Mouse (Mus musculus) midbrain, embryonic 10.5 days (tissue): ENCODE measurements at regions not wholly inside any gene's neighbourhood (a gene's known extent, or its start where the extent isn't known, plus 50 kb on each side); places are given as distances from the start of the nearest gene placed in this dataset.

ENCODE experiments used
- DNase-seq: peaks from one replicate; pipeline ENCODE4 v3.0.0-alpha.2; 2017; ENCODE audit warnings: low spot score
- H3K27ac ChIP-seq: fragments of 300-500 bp; sonication (generic); replicated peaks from 2 replicates; pipeline ENCODE4 v1.5.1; 2016; ENCODE audit warnings: mild to moderate bottlenecking
- H3K27me3 ChIP-seq: fragments of 300-500 bp; sonication (generic); 2 replicates; pipeline ENCODE4 v1.6.1; 2016; ENCODE audit warnings: low read depth, mild to moderate bottlenecking; ENCODE audit not compliant: poor library complexity, severe bottlenecking
- H3K36me3 ChIP-seq: fragments of 300-500 bp; sonication (generic); 2 replicates; pipeline ENCODE4 v1.6.1; 2016; ENCODE audit warnings: mild to moderate bottlenecking, moderate library complexity
- H3K4me1 ChIP-seq: fragments of 300-500 bp; sonication (generic); 2 replicates; pipeline ENCODE4 v1.6.1; 2016
- H3K4me3 ChIP-seq: fragments of 300-500 bp; sonication (generic); 2 replicates; pipeline ENCODE4 v1.5.1; 2016; ENCODE audit warnings: mild to moderate bottlenecking, moderate library complexity
- H3K9me3 ChIP-seq: fragments of 300-500 bp; sonication (generic); replicated peaks from 2 replicates; pipeline ENCODE4 v1.6.1; 2016; ENCODE audit warnings: mild to moderate bottlenecking
- WGBS: fragments of 180-500 bp; shearing (Covaris S2); methylation state at CpG from one replicate; pipeline ENCODE4 v1.1.7; 2016; 5-methylcytosine and 5-hydroxymethylcytosine counted together

DNA sequence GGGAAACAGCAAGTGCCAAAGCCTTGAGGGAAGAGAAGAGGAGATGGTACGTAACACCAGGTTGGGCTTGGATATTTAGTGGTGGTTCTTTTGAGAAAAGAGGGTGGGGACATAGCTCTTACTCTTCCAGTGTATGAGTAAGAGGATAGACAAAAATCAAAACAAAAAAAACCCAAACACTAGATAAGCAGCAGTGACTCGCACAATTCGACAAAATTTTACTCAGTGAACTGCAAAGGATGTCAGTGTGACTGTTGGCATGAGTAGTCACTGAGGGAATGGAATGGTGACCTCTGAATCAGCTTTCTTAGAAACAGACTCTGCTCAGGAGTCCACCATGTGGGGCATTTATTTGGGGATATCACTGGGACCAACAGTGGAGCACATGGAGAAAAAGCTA is 912.9 kb upstream of the Lrrc6 start:
- Histone ChIP-seq H3K36me3 (no peaks in the 10 kb centered on the region), H3K27ac (no peak overlapping the region), H3K4me3 (no peak overlapping the region), H3K9me3 (no peaks in the 10 kb centered on the region), H3K4me1 (no peaks in the 10 kb centered on the region), H3K27me3 (no peaks in the 10 kb centered on the region)
- 92% methylated on average over 3 of the region's 3 CpGs for WGBS
- no peak for DNase-seq

DNA sequence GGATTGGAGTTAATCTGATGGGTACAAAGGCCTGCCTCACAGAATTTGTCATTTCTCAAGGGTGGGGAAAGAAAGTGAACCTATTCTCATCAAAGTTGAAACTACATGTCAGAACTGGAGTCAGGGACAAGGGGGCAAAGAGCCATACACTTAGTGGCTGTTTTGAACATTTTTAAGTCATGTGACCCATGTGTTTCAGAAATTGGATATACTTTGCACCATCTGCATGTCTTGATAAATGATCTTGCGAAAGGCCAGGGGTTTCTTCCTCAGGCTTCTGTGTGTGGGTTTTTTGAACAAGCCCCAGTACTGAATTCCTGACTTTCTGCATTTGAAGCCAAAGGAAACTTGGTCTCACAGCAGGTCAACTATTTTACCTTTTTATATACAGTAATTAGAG is 911.7 kb upstream of the Lrrc6 start:
- Histone ChIP-seq H3K27ac (no peak overlapping the region), H3K9me3 (no peaks in the 10 kb centered on the region), H3K4me1 (no peaks in the 10 kb centered on the region), H3K4me3 (no peak overlapping the region), H3K36me3 (no peaks in the 10 kb centered on the region), H3K27me3 (no peaks in the 10 kb centered on the region)
- 80% methylated on average over 1 of the region's 1 CpGs for WGBS
- no peak for DNase-seq

DNA sequence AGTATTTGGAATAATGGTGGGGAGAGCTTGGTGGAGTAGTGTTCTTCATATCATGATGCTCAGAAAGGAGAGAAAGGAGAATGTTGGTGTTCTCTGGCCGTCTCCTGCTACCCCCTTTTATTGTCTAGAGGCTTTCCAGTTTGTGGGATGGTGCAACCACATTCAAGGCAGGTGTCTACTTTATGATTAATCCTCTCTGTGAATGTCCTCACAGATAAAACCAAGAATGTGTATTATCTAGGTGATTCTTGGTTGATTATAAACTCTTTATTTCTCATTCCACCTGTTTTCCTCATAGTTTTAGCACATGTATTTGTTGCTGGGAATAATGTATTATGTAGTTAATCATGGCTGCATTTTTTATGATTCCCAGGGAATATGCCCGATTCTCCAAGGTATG is 910.9 kb upstream of the Lrrc6 start:
- 83% methylated on average over 2 of the region's 2 CpGs for WGBS
- Histone ChIP-seq H3K36me3 (no peaks in the 10 kb centered on the region), H3K27me3 (no peaks in the 10 kb centered on the region), H3K4me3 (no peak overlapping the region), H3K9me3 (no peaks in the 10 kb centered on the region), H3K27ac (no peak overlapping the region), H3K4me1 (no peaks in the 10 kb centered on the region)
- DNase-seq, result no peak

DNA sequence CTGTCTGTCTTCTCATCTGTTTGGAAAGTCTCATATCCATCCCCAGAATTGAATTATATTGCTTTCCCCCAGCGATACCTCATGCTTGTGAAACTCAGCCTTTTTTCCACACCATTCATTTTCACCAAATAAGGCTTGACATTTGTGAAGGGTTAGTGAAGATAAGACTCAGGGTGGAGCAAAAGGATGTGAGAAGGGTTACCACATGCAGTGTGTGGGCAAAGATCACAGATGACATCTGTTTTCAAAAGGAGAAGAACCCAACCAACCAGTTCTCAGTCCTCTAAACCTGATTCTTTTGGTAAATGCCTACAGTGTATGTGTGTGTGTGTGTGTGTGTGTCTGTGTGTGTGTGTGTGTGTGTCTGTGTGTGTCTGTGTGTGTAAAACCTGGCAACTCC is 909.3 kb upstream of the Lrrc6 start:
- Histone ChIP-seq H3K9me3 (no peaks in the 10 kb centered on the region), H3K4me3 (no peak overlapping the region), H3K27me3 (no peaks in the 10 kb centered on the region), H3K27ac (no peak overlapping the region), H3K4me1 (no peaks in the 10 kb centered on the region), H3K36me3 (no peaks in the 10 kb centered on the region)
- whole genome bisulfite sequencing, result 88% methylated on average over 1 of the region's 1 CpGs
- DNase-seq, result no peak

DNA sequence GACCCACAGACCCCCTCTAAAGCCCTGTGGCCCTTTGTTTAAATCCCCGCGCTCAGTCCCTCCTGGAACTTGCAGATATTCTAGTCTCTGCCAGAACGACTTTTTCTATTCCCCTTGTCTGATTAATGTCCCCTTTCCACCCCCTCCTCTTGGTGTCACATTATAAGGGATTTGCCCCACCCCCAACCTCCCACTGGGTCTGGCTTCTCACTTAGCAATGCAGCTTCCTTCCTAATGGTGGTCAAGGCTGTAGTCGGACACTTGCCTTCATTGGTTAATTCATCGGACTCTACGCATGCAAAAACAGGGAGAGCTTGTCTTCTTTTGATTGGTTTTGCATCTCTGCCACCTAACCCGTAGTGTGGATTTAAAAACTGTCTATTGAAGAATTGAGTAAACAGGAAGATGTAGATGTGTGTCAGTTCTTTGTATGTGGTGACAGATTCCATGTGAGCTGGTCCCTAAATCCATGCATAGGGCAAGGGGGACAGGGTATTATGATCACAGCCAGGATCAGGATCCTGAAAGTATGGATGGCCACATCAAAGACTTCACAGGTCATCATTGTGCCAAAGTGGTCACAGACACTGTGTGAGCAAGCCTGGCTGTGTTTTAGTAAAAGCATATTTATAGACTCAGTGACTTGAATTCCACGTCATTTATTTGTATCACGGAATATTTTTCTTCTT is 908.3 kb upstream of the Lrrc6 start:
- WGBS, result 81% methylated on average over 9 of the region's 9 CpGs
- H3K4me3 ChIP-seq, result no peak overlapping the region
- no peak overlapping the region for H3K27ac ChIP-seq
- no peaks in the 10 kb centered on the region for H3K9me3 ChIP-seq
- H3K27me3 ChIP-seq, result no peaks in the 10 kb centered on the region
- no peak for DNase-seq
- no peaks in the 10 kb centered on the region for H3K4me1 ChIP-seq
- H3K36me3 ChIP-seq, result no peaks in the 10 kb centered on the region

DNA sequence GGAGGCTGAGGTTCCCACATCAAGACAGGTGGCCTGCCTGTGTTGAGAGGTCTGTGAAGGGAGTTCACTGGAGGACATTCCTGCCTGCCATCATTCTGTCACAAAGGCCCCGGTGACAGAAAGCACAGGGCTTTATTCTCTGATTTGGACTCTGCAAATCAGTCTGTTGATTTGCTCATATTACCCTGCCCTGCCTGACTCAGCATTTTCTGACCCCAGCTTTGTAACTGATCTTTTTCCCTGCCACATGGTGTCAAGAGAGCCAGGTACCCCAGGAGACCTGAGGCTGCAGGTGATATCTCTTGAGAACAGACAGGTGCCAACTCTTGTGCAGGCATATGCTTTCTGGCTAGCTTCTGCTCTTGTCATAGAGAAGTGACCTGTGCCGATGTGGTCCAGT is 906.5 kb upstream of the Lrrc6 start:
- Histone ChIP-seq H3K4me1 (no peaks in the 10 kb centered on the region), H3K36me3 (no peaks in the 10 kb centered on the region), H3K27me3 (no peaks in the 10 kb centered on the region), H3K9me3 (no peaks in the 10 kb centered on the region), H3K27ac (no peak overlapping the region), H3K4me3 (no peak overlapping the region)
- no peak for DNase-seq
- WGBS, result 84% methylated on average over 2 of the region's 2 CpGs

DNA sequence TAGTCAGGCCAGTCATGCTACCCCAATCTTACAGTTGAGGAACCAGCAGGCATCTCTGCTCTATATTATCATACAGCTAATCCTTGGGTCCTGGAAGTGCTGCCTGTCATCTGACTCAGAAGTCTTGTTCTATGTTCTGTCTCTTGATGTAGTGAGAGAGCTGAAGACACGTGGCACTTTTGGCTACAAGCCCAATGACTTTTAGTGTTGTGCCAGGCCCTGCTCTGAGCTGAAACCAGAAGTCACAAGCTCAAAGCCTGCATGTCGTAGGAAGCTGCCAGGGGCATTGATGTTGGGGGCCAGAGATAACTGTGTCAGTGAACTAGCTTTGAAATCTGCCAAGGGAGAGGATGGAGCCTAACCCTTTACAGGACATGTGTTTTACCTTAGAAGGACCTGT is 904.8 kb upstream of the Lrrc6 start:
- no peak for DNase-seq
- Histone ChIP-seq H3K9me3 (no peaks in the 10 kb centered on the region), H3K27ac (no peak overlapping the region), H3K4me3 (no peak overlapping the region), H3K4me1 (no peaks in the 10 kb centered on the region), H3K36me3 (no peaks in the 10 kb centered on the region), H3K27me3 (no peaks in the 10 kb centered on the region)
- WGBS, result 81% methylated on average over 2 of the region's 2 CpGs

DNA sequence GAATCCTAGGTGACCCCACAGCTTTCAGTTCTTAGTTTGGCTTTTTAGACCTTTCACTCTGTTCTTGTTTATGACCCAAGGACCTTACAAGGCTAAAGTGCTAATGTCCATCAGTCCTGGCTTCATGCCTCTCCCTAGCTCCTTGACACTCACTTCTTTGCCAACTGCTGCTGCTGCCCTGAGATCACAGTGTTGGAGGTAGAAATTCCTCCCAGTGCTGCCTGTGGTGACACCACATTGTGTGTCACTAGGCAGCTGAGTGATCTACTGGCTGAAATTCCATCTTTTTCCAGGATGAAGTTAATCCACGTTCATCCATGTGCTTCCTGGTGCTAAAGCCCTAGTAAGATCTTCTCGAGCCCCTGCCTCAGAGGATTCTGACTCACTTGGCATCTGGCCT is 904.3 kb upstream of the Lrrc6 start:
- Histone ChIP-seq H3K27me3 (no peaks in the 10 kb centered on the region), H3K4me1 (no peaks in the 10 kb centered on the region), H3K4me3 (no peak overlapping the region), H3K9me3 (no peaks in the 10 kb centered on the region), H3K36me3 (no peaks in the 10 kb centered on the region), H3K27ac (no peak overlapping the region)
- DNase-seq, result no peak
- WGBS, result 75% methylated on average over 2 of the region's 2 CpGs

DNA sequence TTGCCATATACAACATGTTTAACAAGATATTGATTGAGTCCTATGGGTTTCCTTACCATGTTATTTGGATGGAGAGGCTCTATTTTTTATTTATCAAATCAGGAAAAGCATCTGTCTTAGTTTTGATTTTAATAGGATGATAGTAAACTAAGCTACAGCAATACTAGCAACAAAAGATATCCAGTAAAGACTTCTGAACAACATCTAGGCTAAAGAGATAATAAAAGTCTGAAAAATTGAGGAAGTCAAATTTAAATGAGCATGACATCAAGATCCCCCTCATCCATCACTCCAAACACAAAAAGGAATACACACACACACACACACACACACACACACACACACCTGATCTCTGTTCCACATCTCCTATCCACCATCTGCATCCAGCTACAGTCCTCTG is 901.6 kb upstream of the Lrrc6 start:
- DNase-seq, result no peak
- no peak overlapping the region for H3K27ac ChIP-seq
- no peaks in the 10 kb centered on the region for H3K27me3 ChIP-seq
- H3K4me1 ChIP-seq, result no peaks in the 10 kb centered on the region
- no peak overlapping the region for H3K4me3 ChIP-seq
- no peaks in the 10 kb centered on the region for H3K9me3 ChIP-seq
- no peaks in the 10 kb centered on the region for H3K36me3 ChIP-seq

DNA sequence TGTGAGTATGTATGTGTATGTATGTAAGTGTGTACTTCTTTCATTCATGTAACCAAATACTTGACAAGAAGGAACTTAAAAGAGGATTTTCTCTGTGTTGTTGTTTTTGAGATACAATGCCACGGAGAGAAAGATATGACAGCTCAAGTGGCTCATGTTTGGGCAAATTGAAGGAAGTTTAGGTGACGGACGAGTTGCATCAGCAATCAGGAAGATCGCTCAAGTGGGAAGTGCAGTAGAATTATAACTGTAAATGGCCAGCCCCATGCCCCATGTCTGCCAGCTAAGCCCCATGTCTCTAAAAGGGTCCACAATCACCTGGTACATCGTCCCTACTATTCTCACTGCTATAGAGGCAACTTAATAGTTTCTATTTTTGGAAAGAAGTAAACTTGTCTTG is 896.6 kb upstream of the Lrrc6 start:
- Histone ChIP-seq H3K9me3 (no peaks in the 10 kb centered on the region), H3K4me1 (no peaks in the 10 kb centered on the region), H3K27ac (no peak overlapping the region), H3K27me3 (no peaks in the 10 kb centered on the region), H3K4me3 (no peak overlapping the region), H3K36me3 (no peaks in the 10 kb centered on the region)
- DNase-seq, result no peak
- WGBS, result 92% methylated on average over 5 of the region's 5 CpGs

DNA sequence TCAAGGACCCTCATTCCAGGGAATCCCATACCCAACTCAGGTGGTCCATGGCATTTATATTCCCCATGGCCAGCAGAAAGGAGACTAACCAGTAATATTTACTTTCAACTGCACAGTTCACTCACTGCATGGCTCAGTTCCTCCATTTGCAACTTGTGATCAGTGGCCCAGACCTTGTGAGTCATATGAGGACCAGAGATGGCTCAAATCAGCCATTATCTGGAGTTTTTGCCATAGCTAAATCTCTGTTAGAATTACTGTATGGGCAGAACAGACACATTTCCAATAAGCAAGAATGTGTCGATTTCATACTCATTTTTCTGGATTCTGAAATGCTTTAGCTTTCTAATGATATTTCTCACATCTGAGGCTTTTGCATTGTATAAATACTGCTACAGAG is 894.4 kb upstream of the Lrrc6 start:
- no peak for DNase-seq
- Histone ChIP-seq H3K27ac (no peak overlapping the region), H3K9me3 (no peaks in the 10 kb centered on the region), H3K27me3 (no peaks in the 10 kb centered on the region), H3K36me3 (no peaks in the 10 kb centered on the region), H3K4me1 (no peaks in the 10 kb centered on the region), H3K4me3 (no peak overlapping the region)
- WGBS, result 88% methylated on average over 1 of the region's 1 CpGs

DNA sequence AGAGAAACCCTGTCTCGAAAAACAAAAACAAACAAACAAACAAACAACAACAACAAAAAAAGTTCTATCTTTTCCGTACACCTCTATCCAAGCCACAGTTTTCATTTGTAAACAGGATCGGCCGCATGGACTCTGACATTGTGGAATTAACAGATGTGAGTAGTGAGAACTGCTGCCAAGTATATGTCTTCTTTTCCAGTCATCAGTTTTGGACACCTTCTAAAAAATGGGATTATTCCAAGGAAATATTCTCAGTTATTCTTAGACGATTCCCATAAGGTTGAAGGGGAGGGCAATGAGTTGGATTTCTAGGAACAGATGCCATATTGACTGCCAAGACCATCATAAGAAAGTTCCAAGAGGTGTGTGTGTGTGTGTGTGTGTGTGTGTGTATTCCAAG is 891.2 kb upstream of the Lrrc6 start:
- Histone ChIP-seq H3K9me3 (no peaks in the 10 kb centered on the region), H3K36me3 (no peaks in the 10 kb centered on the region), H3K27me3 (no peaks in the 10 kb centered on the region), H3K4me1 (no peaks in the 10 kb centered on the region), H3K4me3 (no peak overlapping the region), H3K27ac (no peak overlapping the region)
- DNase-seq, result no peak
- WGBS, result 91% methylated on average over 5 of the region's 5 CpGs

DNA sequence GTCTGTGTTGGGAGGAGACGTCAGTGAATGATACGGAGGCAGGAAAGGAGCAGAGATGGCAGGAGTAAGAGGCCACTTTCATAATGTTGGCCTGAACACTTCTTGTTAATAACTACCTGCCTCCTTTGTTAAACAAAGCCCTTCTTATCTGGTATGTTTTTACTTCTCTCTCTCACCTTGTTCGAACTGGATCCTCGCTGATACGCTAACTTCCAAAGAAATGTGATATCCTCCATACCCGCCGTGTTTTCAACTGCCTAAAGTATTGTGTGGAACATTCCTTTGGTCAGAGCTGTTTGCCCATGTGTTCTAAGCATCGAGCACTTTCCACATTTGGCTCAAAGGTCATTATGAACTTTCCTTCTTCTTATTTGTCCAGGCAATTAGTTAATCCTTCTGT is 887.8 kb upstream of the Lrrc6 start:
- H3K4me3 ChIP-seq, result no peak overlapping the region
- H3K27me3 ChIP-seq, result no peaks in the 10 kb centered on the region
- 83% methylated on average over 8 of the region's 8 CpGs for WGBS
- no peaks in the 10 kb centered on the region for H3K9me3 ChIP-seq
- no peak overlapping the region for H3K27ac ChIP-seq
- no peak for DNase-seq
- H3K4me1 ChIP-seq, result no peaks in the 10 kb centered on the region
- H3K36me3 ChIP-seq, result no peaks in the 10 kb centered on the region

DNA sequence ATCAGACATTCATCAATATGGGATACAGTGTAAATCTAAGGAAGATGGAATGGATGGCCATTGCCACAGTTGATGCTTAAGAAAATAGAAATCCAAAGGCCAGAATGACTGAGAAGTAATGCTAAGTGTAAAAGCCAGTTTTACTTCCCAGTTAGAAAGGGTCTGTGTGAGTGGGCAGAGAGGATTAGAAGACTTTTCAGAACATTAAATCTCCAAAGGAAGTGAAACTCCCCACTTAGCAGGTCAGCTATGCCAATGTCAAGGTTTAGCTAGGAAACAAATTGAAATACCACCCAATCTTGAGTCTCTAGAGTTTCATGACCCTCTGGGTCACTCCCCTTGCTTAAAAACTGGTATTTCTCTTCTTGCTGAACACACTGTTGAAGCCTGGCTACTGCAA is 886.2 kb upstream of the Lrrc6 start:
- H3K27me3 ChIP-seq, result no peaks in the 10 kb centered on the region
- no peak overlapping the region for H3K27ac ChIP-seq
- no peak for DNase-seq
- no peaks in the 10 kb centered on the region for H3K36me3 ChIP-seq
- no peaks in the 10 kb centered on the region for H3K4me1 ChIP-seq
- no peaks in the 10 kb centered on the region for H3K9me3 ChIP-seq
- no peak overlapping the region for H3K4me3 ChIP-seq
